Mouse (Mus musculus): ENCODE results near the gene Taf8.
"Not testable (repeated sequence)": the region's sequence is repeated elsewhere in the genome, so short reads cannot be mapped to it uniquely, and the experiment has no call there.

Gene Taf8

DNA sequence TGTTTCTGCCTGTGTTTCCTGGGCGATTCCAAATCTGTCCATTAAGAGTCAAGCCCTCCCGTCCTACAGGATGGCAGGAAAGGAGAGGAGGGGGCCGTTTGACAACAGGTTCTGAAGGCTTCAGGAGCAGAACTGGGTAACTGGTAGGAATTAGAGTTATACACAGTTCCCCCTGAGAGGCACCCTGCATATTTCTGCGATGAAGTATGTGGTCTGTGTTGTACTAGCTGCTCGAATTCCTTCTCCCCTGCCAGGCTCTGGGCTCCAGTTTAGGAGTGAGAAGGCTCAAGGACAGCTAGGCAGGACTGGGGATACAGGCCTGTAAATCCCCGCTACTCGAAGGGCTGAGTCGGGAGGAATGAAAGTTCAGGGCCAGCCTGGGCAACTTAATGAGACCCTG, 16.1 kb upstream of the Taf8 start:
- peak in 1 of 2 experiments; percentile 52 for DNase-seq (ENCODE audit: low spot score in 2 of 2)

DNA sequence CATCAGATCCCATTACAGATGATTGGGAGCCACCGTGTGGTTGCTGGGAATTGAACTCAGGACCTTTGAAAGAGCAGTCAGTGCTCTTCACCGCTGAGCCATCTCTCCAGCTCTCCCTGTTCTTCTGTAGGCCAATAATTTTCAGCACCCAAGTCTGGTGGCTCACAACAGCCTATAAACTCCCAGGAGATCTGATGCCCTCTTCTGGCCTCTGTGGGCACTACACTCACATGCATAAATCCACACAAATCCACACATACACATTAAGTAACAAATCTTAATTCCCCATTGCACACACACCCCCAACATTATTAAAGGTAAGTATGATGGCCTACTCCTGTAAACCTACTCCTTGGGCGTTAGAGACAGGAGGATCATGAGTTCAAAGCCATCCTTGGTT, 14.1 kb upstream of the Taf8 start:
- no peak for DNase-seq (ENCODE audit: low spot score in 2 of 2)

DNA sequence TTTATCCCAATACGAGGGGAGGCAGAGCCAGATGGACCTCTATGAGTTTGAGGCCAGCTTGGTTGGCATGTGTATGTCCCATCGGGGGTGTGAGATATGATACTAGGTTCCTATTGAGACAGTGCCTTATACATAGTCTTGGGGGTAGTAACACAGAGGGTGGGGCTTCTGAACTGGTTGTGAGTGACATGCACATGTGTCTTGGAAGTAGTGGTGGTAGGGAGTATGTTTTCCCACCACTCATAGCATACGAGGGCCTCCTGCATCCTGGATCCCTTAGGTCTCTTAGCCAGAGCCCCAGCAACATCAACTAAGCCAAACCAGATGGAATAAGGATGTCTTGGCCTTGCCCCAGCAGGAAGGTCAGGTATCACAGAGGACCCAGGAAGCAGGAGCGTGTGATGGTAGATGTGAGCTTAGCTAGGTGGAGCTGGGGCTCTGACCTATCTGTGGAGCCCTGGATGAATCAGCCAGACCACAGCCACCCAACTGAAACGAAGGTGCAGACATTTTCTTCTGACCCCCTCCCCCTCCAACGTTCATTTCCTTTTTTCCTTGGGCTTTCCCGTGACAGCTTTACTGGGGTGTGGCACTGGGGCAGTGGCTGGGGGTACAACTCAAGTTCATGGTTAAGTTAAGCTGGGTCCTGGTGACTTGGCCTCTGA, 13.2 kb upstream of the Taf8 start:
- DNase-seq (ENCODE audit: low spot score in 2 of 2), result no peak

DNA sequence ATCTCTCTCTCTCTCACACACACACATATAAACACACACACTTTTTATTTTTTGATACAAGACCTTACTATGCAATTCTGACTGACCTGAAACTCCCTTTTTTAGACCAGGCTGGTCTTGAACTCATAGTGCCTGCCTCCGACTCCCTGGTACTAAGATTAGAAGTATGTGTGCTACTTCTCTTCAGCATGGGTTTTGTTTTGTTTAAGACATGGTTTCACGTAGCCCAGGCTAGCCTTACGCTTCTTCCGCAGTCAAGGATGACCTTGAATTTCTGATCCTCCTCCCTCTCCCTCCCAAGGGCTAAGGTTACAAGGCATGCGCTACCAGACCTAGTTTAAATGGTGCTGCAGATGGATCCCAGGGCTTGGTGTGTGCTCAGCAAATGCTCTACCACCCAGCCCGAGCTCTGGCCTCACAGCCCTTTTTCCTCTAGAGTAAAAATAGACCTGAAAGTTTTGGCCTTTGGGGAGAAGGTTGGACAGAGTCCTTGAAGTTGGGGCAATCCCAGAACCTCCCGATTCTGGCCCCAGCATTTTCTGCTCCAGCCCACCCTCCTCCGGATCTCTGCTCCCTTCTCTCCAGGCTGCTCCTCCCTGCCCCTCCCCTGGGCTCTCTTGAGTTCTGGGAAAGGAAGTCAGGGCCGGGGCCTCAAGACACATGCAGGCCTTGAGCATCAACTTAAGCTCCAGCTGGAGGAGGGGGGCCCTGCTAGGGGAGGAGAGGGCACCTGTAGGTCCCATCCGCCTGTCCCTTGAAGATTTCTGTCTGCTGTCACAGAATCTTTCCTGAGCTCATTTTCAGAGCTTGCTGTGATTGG, 11.1 kb upstream of the Taf8 start:
- peak; percentile 74 to 76 for DNase-seq (ENCODE audit: low spot score in 2 of 2)

DNA sequence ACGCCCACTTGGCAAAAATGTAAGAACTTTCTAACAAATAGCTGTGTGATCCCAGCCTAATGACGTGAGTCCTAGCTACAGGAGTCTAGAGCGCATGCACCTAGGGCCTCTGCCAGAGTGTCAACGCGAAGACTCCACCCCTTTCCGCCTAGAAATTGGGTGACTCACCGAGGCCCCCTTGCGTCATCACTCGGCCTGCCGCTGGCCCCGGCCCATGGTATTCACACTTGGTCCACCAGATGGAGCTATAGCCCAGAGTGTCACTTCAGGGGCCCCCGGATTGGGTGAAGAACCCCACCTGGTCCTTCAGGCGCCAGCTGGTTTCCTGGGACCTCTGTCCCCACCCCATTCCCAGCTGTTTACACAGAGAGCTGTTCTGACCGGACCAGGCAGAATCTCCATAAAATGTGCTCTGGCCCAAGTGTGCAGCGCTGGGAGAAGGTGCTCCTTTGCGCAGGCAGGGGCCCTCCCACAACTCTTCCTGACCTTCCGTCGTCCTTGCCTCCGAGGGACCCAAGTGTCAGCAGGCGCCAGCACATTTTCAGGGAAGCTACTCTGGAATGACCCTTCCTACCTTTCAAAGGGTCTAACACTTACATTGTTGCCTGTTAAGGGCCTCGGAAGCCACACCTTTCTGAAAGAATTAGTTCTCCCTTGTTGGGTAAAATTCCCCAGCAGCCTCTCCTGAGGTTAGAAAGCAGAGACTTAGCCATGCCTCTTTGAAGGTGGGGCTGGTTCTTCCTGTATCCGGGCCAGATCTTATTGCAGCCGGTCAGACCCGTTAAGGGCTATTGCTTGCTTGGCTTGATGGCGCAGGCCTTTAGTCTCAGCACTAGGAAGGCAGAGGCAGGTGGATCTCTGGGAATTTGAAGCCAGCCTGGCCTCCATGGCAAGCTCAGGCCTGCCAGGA, 9.3 kb upstream of the Taf8 start:
- peak; percentile 99 for DNase-seq (ENCODE audit: low spot score in 2 of 2)

DNA sequence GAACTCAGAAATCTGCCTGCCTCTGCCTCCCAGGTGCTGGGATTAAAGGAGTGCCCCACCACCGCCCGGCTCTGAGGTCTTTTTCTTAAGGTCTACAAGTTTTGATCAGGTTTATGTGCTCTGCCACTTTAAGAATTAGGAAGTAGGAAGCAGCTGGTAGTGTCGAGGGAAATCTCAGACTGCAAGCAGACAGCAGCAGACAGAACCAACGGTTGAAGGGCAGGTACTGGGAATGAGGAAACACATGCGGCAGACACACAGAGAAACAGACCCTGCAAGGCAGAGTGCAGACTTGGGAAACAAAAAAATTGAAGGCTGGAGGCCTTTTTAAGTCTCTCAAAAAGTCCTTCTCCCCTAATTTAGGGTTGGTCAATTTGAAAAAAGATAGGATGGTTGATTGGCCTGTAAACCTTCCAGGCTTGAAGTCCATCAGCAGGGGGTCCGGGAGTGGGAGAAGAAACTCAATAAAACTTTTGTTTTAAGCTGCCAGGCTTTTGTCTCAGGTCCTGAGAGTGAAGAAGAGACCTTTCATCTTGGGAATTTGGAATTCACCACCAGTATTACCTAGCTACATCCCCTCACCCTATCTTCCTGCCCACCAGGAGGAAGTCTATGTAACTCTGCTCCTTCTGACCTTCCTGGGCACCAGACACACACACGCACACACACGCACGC, 7.1 kb upstream of the Taf8 start:
- no peak for DNase-seq (ENCODE audit: low spot score in 2 of 2)

DNA sequence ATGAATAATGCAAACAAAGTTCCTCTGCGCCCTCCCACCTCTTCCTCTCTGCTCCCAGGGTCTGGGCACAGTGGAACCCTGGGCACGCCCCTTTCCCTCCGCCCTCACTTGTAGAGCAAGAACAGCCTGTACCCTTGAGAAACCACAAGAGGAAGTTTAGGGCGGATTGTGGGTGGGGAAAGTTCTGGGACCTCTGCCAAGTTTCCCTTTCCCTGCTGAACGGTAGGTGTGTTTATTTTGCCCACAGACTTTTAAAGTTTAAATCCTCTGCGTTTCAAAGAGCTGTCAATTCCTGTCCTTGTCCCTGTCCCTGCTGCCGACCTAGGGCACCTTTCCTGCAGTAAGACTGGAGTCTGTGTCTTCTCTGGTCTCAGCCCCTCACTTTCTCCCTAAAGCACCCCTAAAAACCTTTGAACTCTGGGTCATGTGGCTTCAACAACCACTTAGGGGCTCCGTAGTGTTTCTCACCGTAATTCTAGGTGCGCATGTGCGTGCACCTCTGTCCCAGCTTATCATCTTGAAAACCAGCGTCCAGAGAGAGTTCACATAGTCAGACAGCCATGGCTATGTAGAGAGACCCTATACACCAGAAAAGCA, 6.0 kb upstream of the Taf8 start:
- peak; percentile 88 to 90 for DNase-seq (ENCODE audit: low spot score in 2 of 2)

DNA sequence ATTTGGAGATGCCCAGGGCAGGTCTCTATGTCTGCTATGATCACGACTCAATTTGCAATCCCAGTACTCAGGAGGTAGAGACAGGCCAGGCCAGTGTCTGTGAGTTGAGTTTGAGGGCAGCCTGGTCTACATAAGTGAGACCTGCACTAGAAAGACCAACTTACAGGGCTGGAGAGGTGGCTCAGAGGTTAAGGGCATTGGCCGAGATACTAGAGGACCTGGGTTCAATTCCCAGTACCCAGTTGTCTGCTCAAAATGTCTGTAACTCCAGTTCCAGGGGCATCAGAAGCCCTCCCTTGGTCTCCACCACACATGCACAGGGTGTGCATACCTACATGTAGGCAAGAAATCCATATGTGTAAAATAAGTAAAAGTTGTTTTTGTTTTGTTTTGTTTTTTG, 5.4 kb upstream of the Taf8 start:
- DNase-seq (ENCODE audit: low spot score in 2 of 2), result no peak

DNA sequence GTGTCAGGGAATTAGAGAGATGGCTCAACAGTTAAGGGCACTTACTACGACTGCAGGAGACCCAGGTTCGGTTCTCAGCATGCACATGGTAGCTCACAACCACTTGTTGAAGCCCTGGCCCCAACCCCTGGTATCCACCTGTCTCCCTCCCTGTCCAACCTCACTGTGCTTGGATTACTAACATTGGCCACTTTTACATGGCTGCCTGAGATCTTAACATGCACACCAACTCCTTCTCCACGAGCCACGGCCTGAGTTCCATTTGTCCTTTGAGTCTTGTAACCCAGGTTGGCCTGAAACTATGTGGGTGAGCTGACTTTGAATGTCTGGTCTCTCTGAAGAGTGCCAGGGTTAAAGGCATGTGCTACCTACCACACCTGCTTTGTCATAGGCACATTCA, 4.6 kb upstream of the Taf8 start:
- DNase-seq (ENCODE audit: low spot score in 2 of 2), result no peak

DNA sequence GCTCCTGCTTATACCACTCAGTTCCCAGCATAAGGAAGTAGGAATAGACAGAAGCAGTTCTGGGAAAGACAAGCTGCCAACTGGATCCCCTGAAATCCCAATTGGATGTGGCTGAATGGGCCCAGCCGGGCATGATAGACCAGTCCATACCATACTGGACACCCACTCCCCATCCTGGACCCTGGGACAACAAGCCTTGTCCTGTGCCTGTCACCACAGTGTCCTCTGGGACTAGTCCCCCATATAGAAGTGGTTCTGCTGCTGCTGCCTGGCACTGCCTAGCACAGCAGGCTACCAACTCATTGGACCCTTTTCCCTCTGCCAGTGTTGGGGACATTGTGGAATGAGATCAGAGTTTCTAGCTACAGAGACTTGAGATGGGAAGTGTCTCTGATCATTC, 4.0 kb upstream of the Taf8 start:
- no peak for DNase-seq (ENCODE audit: low spot score in 2 of 2)

DNA sequence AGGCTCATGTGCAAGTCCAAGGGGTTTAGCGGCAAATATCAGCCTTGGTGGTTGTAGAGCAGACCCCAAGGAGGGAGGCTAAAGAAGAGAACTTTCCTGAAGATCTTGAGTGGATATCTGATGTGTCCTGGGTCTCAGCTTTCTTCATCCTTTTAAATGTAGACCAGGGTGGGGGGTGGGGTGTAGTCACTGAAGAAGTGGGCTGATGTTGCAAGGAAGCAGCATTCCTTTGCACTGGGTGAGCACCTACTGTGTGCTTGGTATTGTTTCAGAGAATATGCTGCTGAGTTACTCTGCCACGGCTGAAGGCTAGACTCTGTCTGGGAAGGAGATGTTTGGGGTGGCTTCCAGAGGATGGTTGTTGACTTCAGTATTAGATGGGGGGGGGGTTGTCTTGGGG, 3.5 kb upstream of the Taf8 start:
- no peak for DNase-seq (ENCODE audit: low spot score in 2 of 2)

DNA sequence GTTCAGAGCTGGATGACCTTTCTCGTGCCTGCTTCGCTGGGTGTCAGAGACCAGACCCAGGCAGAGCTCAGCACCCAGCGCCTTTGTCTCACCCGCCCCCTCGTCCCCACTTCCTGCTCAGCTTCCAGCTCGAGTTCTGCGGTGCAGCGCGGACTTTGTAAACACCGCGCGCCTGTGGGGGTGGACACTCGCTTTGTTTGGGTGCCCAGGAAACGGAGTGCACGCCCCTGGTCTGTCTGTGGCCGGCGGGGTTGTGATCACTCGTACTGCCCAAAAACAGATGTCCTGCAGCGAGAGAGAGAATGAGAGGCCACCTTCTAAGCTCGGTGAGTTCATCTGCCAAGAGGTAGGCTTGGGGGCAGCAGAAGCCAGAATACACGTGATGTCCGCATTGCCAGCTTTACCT, 2.9 kb upstream of the Taf8 start, which contains the start of gene Ccnd3:
TSS of gene Ccnd3 (plus strand) at position 111 of the 406 bp plus-strand sequence.
- DNase-seq (ENCODE audit: low spot score in 2 of 2), result peak in 1 of 2 experiments; percentile 74

DNA sequence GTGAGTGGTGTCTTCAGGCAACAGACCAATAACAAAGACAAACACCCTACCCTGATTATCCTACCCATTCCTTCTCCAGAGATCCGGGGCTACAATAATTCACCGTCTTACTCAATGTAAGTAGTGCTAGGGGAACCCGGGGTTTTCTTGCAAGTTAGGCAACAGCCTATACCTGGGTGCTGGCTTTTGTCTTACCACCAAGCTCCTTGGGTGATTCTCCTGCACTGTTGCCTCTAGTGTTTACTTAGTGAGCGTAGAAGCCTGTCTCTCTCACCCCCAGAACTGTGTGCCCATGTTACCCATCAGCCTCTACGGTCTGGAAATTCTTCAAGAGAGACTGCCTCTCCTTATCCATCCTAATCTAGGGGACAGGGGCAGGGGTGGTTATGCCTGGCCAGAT, 2.1 kb upstream of the Taf8 start:
- DNase-seq (ENCODE audit: low spot score in 2 of 2), result no peak

DNA sequence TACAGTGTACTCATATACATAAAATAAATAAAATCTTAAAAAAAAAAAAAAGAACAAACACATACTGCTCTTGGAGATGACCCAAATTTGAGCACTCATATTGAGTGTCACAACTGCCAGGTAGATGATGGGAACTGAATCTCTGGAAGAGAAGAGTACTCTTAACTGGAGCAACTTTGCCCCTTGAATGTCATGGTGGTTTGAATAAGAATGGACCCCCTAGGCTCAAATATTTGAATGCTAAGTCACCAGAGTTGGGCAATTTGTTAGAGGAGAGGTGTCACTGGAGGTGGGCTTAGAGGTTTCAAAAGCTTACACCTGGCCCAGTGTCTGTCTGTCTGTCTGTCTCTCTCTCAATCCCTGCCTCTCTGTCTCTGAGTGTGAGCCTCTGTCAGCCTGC, 1.6 kb upstream of the Taf8 start:
- DNase-seq (ENCODE audit: low spot score in 2 of 2), result no peak

DNA sequence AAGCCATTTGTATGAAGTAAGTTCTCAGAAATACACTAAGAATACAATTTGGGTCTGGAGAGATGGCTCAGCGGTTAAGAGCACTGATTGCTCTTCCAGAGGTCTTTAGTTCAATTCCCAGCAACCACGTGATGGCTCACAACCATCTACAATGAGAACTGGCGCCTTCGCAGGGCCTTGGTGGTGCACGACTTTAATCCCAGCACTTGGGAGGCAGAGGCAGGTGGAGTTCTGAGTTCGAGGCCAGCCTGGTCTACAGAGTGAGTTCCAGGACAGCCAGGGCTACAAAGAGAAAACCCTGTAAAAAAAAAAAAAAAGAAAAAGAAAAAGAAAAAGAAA, 584 bp upstream of the Taf8 start:
- not testable (repeated sequence) for DNase-seq (ENCODE audit: low spot score in 2 of 2)

DNA sequence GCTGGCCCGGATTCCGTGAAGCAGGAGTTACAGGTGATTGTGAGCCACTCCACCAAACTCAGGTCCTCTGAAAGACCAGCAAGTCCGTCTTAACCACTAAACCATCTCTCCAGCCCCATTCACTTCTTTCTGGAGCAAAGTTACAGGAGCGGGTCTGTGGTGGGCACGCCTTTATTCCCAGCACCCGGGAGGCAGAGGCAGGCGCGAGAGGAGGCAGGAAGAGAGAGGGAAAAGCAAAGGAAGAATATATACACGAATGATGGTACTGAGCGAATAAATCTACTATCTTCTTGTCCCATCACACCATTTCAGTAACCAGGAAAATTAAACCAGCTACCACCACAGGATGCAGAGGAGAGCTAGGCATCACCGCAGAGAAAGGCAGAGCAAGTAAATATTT, 561 bp downstream of the Taf8 start:
- no peak for DNase-seq (ENCODE audit: low spot score in 2 of 2)

DNA sequence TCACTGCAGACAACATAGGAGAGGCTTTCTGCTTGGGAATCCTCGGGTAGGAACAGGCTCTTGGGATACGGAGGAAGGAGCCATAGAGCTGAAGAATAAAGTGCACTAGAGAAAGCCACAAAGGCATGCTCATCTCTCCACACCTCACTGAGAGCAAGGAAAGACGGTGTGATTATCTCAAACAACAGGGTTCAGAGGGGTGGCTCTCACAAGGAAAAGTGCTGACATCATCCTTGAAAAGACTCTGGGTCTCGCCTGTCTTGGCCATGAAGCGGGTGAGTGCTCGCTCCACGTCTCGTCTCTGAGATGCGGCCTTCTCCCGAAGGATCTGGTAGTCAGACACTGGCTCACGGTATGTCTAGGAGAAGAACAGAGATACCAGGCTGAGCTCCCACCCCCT, 8.0 kb downstream of the Taf8 start:
- DNase-seq (ENCODE audit: low spot score in 2 of 2), result no peak

DNA sequence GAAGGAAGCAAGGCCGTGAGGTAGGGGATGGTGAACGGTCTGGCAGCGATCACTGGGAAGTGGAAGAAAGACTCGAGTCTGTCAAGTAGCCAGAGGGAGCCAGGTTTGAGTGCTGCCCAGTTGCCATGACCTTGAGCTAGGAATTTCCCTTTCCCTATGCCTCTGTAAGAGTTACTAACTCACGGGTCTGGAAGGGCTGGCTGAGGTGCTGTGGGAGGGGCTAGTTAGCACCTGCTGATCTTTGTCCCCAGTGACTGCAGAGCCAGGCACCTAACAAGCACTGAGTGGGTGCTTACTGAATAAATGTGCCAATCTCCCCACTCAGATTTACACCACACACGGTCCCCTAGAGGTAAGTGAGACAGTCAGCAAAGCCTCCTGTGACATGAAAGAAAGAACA, 8.4 kb downstream of the Taf8 start:
- no peak for DNase-seq (ENCODE audit: low spot score in 2 of 2)

DNA sequence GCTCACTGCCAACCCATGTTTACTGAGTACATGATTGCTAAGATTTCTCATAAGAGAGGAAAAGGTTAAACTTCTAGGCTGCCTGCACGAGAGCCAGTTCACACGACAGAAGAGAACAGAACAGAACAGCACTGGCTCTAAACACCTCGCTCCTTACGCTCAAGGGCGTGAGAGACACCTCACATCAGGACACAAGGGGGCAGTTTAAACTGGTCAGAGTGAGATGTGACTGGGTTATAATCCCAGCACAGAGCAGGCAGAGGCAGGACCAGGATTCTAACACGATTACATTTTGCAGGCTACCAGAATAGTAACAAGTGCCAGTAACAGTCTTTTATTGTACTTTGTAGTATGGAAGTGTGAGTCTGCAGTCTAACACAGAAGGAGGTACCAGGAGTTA, 9.4 kb downstream of the Taf8 start:
- DNase-seq (ENCODE audit: low spot score in 2 of 2), result no peak

DNA sequence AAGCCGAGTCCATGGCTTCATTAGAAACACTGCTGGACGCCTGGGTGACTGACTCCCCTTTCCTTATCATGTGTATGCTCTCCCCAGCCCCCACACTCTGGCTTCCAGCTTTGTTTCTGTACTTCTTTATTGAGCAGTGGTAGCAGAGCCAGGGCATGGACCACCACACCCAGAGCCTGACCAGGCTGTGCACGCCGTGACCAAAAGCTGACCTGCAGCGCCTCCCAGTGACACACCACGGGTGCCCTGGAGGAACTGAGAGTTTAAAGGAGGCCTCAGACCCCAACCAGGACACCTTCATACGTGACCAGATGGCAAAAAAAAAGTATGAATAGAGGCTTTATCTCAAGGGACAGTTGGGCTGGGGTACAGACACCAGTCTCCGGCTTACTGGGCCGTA, 11.3 kb downstream of the Taf8 start:
- DNase-seq (ENCODE audit: low spot score in 2 of 2), result no peak

DNA sequence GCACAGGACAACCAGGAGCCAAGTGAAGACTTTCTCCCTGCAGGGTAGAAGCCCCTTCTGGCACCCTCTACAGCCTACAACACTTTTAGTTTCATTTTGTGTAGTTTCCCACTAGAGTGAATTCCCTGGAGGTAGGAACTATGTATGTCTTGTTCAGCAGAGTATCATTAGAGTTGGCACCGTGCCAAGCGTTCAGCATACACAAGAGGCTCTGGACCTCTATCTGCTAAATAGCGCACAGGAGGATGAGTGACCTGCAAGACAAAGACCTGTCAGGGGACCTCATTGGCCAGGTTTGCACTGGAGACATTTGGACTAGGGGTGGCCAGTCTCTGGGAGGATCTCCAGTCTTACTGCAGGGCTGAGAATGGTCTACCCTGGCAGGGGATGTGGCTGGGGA, 16.3 kb downstream of the Taf8 start:
- peak in 1 of 2 experiments; percentile 60 for DNase-seq (ENCODE audit: low spot score in 2 of 2)
